Mouse (Mus musculus) bone marrow, adult 2 months (tissue): ENCODE measurements around the gene Scamp4. TPM values are rescaled to one million over a fixed set of nuclear protein-coding genes. Genes with fewer than 3 reads are reported as not detected.

Experiments used
- H3K27ac ChIP-seq: fragments of 200-500 bp; 2 replicates; pipeline ENCODE4 v1.5.1; 2012; ENCODE audit warnings: low read depth, mild to moderate bottlenecking, control low read depth, inconsistent platforms, low read length; ENCODE audit not compliant: control insufficient read depth, poor library complexity, insufficient read depth
- H3K4me1 ChIP-seq: fragments of 200-500 bp; 2 replicates; pipeline ENCODE4 v1.6.1; 2011; ENCODE audit warnings: low read length; ENCODE audit not compliant: control insufficient read depth, insufficient read depth
- H3K4me3 ChIP-seq: fragments of 200-500 bp; replicated peaks from 2 replicates; pipeline ENCODE3; 2011; ENCODE audit warnings: mild to moderate bottlenecking, low read depth, low read length, control low read depth; ENCODE audit not compliant: control insufficient read depth
- CTCF ChIP-seq: fragments of 200-500 bp; IDR thresholded peaks from 2 replicates; pipeline ENCODE4 v1.5.1; 2011; ENCODE audit warnings: low read length, control low read depth; ENCODE audit not compliant: control insufficient read depth, insufficient read depth
- POLR2A ChIP-seq: fragments of 200-500 bp; IDR thresholded peaks from 2 replicates; pipeline ENCODE4 v1.6.1; 2011; ENCODE audit warnings: low read depth, mild to moderate bottlenecking, control low read depth, low read length, borderline replicate concordance; ENCODE audit not compliant: control insufficient read depth
- whole genome bisulfite sequencing: fragments of 180-500 bp; shearing (Covaris S2); methylation state at CpG from one replicate; pipeline ENCODE4 v1.1.7; 2018; 5-methylcytosine and 5-hydroxymethylcytosine counted together
- polyA plus RNA-seq: library from polyadenylated mRNA; stranded (reverse); fragments of >200 nt; gene quantifications from 2 replicates; pipeline ENCODE4 v1.2.4, GENCODE M21; 2011; ENCODE audit warnings: low replicate concordance; ENCODE audit not compliant: missing spikeins, insufficient read depth, insufficient read length

The Scamp4 gene
- polyA plus RNA-seq, 1 experiment, result 17.2 TPM

DNA sequence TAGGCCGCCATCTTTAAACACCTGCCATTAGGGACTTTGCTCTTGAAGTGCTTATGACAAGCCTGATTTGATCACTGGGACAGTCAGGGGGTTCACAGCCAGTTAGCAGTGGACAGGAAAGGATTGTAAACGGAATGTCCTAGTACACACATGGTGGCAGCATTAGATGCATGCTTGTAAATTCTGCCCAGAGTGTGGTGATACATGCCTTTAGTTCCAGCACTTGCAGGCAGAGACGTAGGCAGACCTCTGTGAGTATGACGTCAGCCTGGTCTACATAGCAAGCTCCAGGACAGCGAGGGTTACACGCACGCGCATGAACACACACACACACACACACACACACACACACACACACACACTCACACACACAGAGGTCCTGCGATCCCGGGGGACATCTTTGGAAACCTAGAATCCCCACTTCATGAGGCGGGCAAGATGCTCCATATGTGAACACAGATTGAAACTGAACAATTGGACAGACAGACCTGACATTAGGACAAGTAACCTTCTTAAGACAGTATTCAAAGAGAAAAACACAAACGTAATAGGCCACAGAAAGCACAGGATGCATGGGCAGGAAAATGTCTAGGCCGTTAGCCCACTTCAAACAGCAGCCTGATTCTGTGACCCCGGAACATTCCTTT is 55.6 kb downstream of the Scamp4 start:
- 43% methylated on average over 14 of the region's 14 CpGs for WGBS
- no peak overlapping the region for H3K4me3 ChIP-seq

DNA sequence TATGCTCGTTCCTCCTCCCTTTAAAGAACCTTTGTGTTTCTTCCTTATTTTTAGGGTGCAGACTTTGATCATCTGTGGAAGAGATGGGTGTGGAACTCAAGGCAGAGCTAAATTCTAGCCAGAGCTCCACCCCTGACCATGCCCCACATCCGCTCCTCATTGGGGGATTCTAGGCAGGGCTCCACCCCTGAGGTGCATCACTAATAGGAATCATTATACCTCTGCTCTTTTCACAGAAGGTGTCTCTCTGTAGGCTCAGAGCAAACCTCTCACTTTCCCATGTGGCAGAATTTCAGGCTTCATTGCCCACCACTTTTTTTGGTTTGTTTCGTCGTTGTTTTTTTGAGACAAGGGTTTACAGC is 56.1 kb downstream of the Scamp4 start:
- WGBS, result 10% methylated on average over 4 of the region's 4 CpGs
- Histone ChIP-seq H3K4me1 (peaks cover 9% of the 10 kb centered on the region), H3K4me3 (no peak overlapping the region), H3K27ac (peak overlapping the region; percentile 62)
- no peak for TF ChIP-seq POLR2A

More for the DNA sequence above, 55.6 kb downstream of the Scamp4 start:
- Histone ChIP-seq H3K4me1 (peaks cover 8% of the 10 kb centered on the region), H3K27ac (peak overlapping the region; percentile 7; the same call in 1 of the 2 replicates)
- TF ChIP-seq CTCF (no peak), POLR2A (no peak)

DNA sequence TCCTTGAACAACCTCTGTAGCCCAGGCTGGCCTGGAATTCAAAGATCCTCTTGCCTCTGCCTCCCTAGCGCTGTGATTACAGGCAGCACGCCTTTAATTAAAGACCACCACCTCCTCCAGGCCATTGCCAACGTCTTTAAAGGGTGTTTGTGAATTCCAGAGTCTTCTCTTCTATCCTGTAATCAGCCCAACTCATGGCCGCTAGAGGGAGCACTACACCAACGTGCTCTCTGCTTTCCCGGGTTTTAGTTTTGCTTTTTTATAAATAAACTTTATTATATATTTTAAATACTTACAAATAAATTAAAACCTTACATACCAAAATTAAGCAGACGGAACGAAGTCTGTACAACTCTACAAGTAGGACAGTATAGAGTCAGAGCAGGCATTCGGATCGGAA is 56.5 kb downstream of the Scamp4 start:
- TF ChIP-seq POLR2A (no peak), CTCF (peak; percentile 73)
- WGBS, result 11% methylated on average over 10 of the region's 10 CpGs
- peak overlapping the region; percentile 62 for H3K27ac ChIP-seq
- H3K4me3 ChIP-seq, result no peak overlapping the region
- peaks cover 10% of the 10 kb centered on the region for H3K4me1 ChIP-seq

DNA sequence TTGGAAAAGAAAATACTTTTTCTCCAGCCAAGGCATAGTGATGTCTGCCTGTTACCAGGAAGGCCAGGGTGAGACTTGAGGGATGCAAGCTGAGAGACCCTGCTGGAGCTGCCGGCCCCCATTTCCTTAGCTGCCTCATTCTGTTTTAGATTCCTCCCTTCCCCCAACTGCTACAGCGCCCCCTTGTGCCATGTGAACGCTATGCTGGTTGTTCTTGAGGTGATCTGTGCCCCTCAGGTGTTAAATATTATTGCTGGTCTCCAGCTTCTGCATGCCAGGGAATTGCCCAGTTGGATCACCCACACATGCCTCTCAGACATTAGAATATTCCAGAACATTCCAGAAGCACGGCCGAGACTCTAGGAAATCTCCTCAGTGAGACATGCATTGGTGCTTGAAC is 58.5 kb downstream of the Scamp4 start:
- Histone ChIP-seq H3K27ac (no peak overlapping the region), H3K4me3 (no peak overlapping the region), H3K4me1 (peaks cover 12% of the 10 kb centered on the region)
- WGBS, result 35% methylated on average over 5 of the region's 5 CpGs
- TF ChIP-seq POLR2A (no peak), CTCF (peak; percentile 84)

DNA sequence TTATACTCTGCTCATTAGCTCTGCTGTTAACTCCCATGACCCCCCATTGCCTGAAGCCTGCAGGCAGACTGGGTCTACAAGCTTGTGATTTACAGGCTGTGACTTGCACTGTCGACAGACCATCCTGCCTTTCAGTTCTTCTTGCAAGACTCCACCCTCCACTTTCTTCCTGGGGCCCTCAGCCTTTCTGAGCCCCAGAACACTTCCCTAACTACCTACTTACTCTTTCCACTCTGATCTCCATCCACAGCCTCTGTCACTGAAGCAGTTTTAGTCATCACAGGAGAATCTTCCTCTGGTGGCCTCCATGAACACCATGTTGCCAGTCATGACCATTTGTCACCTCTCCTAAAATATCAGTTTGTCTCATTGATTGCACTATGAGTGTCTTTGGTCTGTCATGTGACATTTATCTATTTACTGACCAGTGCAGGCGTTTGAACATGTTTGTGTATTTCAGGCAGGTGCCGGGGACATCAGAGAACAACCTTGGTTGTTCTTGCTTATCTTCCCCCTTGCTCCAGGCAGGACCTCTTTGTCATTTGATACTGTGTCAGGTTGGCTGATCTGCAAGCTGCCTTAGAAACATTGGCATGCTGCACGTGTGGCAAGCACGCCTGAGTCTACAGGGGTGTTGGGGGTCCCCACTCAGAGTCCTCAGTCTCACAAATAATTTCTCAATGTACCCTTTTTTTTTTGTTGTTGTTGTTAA is 61.0 kb downstream of the Scamp4 start:
- H3K4me3 ChIP-seq, result no peak overlapping the region
- H3K4me1 ChIP-seq, result peaks cover 6% of the 10 kb centered on the region
- peak overlapping the region; percentile 68 for H3K27ac ChIP-seq
- 20% methylated on average over 5 of the region's 5 CpGs for WGBS
- TF ChIP-seq POLR2A, result no peak
- no peak for TF ChIP-seq CTCF

DNA sequence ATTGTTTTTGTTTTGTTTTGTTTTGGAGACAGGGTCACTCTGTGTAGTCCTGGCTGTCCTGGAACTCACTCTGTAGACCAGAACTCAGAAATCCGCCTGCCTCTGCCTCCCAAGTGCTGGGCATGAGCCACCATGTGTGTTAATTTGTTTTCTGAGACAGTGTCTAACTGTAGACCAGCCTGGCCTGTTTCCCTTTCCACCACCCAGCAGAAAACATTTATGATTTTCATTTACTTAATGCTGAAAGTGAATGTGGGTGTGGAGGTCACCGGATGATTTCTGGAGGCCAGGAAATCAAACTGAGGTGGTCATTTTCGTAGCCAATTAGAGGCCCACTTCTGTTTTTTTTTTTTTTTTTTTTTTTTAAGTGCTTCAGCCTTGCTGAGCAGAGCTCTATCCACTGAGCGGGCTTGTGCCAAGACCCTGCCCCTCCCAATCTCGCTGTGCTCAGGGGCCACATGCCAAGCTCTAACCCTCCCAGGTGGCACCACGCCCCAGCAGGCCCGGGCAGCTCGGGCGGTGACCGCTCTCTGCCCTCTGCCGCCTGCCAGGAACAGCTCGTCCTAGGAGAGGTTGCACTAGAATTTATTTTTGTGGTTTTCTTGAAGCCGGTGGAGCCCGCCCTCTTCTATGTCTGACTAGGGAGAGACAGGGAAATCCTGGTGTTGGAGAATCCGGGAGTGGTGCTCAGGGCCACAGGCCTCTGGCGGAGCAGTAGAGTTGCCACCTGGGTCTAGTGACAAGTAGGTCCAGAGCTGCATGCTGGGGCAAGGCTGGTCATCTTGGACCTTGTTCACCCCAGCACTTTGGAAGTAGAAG is 61.7 kb downstream of the Scamp4 start:
- H3K27ac ChIP-seq, result peak overlapping the region; percentile 83
- no peak for TF ChIP-seq POLR2A
- no peak for TF ChIP-seq CTCF
- H3K4me3 ChIP-seq, result no peak overlapping the region
- 5% methylated on average over 16 of the region's 16 CpGs for WGBS
- H3K4me1 ChIP-seq, result peaks cover 6% of the 10 kb centered on the region

DNA sequence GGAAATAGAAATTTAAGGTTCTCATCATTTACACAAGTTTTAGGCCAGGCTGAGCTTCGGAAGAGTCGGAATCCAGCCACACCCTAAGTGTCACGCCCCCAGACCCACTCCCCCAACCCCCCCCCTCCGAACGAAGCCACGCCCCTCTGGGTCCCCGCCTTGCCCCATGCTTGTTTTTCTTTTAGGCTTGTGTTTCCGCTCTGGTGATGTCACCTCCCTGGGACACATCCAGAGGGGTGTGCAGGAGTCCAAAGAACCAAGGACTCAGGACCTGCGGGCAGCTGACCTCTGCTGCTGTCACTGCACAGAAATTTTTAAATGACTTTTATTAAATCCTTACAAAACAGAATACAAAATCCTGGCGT is 62.3 kb downstream of the Scamp4 start:
- Histone ChIP-seq H3K4me1 (peaks cover 6% of the 10 kb centered on the region), H3K27ac (peak overlapping the region; percentile 83), H3K4me3 (no peak overlapping the region)
- WGBS, result 15% methylated on average over 10 of the region's 10 CpGs
- TF ChIP-seq POLR2A, result no peak
- no peak for TF ChIP-seq CTCF

Other genes starting within 250 kb of the Scamp4 start
- 2.2 TPM in 1 of 2 replicates, not detected in the other for gene Plk5, start 246.4 kb upstream of the Scamp4 start, polyA plus RNA-seq
- 1.4 and 1.7 TPM in 2 replicates for gene Mex3d, start 215.2 kb upstream of the Scamp4 start, polyA plus RNA-seq
- gene Mbd3, start 203.3 kb upstream of the Scamp4 start, polyA plus RNA-seq, result 53.0 and 82.0 TPM in 2 replicates
- 190 and 222 TPM in 2 replicates for gene Uqcr11, start 196.0 kb upstream of the Scamp4 start, polyA plus RNA-seq
- 70.7 and 138 TPM in 2 replicates for gene Tcf3, start 169.2 kb upstream of the Scamp4 start, polyA plus RNA-seq
- gene Onecut3, start 108.0 kb upstream of the Scamp4 start, polyA plus RNA-seq, result not detected in 2 replicates
- gene Atp8b3, start 63.7 kb upstream of the Scamp4 start, polyA plus RNA-seq, result not detected in 2 replicates
- 46.3 and 55.3 TPM in 2 replicates for gene Rexo1, start 41.3 kb upstream of the Scamp4 start, polyA plus RNA-seq
- 13.4 and 18.6 TPM in 2 replicates for gene Klf16, start 25.6 kb upstream of the Scamp4 start, polyA plus RNA-seq
- 44.4 and 53.1 TPM in 2 replicates for gene Abhd17a, start 12.5 kb upstream of the Scamp4 start, polyA plus RNA-seq
- gene Adat3, start within 50 bp of the Scamp4 start, polyA plus RNA-seq, result 2.2 and 3.2 TPM in 2 replicates
- 2.0 and 2.4 TPM in 2 replicates for gene Gm49322, start 3.1 kb downstream of the Scamp4 start, polyA plus RNA-seq
- 49.9 and 75.2 TPM in 2 replicates for gene Csnk1g2, start 20.0 kb downstream of the Scamp4 start, polyA plus RNA-seq
- gene Btbd2, start 54.2 kb downstream of the Scamp4 start, polyA plus RNA-seq, result 7.0 and 22.1 TPM in 2 replicates
- 70.5 and 89.6 TPM in 2 replicates for gene Mknk2, start 75.2 kb downstream of the Scamp4 start, polyA plus RNA-seq
- gene Mob3a, start 99.1 kb downstream of the Scamp4 start, polyA plus RNA-seq, result 16.3 and 45.8 TPM in 2 replicates
- 22.9 and 33.3 TPM in 2 replicates for gene Izumo4, start 99.3 kb downstream of the Scamp4 start, polyA plus RNA-seq
- gene Ap3d1, start 139.4 kb downstream of the Scamp4 start, polyA plus RNA-seq, result 35.9 and 68.0 TPM in 2 replicates
- 30.8 and 55.1 TPM in 2 replicates for gene Dot1l, start 152.3 kb downstream of the Scamp4 start, polyA plus RNA-seq
- gene Sf3a2, start 195.3 kb downstream of the Scamp4 start, polyA plus RNA-seq, result 26.5 and 34.5 TPM in 2 replicates
- 123 and 186 TPM in 2 replicates for gene Plekhj1, start 195.8 kb downstream of the Scamp4 start, polyA plus RNA-seq
- 3.0 TPM in 1 of 2 replicates, not detected in the other for gene Amh, start 202.4 kb downstream of the Scamp4 start, polyA plus RNA-seq
- gene Jsrp1, start 210.6 kb downstream of the Scamp4 start, polyA plus RNA-seq, result 1.4 TPM in 1 of 2 replicates, not detected in the other
- gene Oaz1, start 223.8 kb downstream of the Scamp4 start, polyA plus RNA-seq, result 672 and 986 TPM in 2 replicates
- not detected in 2 replicates for gene Lingo3, start 241.2 kb downstream of the Scamp4 start, polyA plus RNA-seq